Mouse (Mus musculus) embryonic facial prominence, embryonic 13.5 days (tissue): Measurements from ENCODE around the gene Muc3. TPM values are rescaled to one million over a fixed set of nuclear protein-coding genes. Genes with fewer than 3 reads are reported as not detected.
"Not testable (repeated sequence)": the region's sequence is repeated elsewhere in the genome, so short reads cannot be mapped to it uniquely, and the experiment has no call there.

Source experiments
- ATAC-seq: fragments of 200-750 bp; cut with Nextera tagmentation; 2 replicates; pipeline ENCODE4 v1.8.0; 2017; ENCODE audit warnings: low read depth; ENCODE audit not compliant: insufficient number of reproducible peaks, insufficient read depth, low FRiP score, low TSS enrichment
- H3K27ac ChIP-seq: fragments of 300-500 bp; sonication (generic); 2 replicates; pipeline ENCODE4 v1.5.1; 2015; ENCODE audit warnings: moderate library complexity, mild to moderate bottlenecking, inconsistent platforms
- H3K27me3 ChIP-seq: fragments of 300-500 bp; sonication (generic); 2 replicates; pipeline ENCODE4 v1.6.1; 2015; ENCODE audit warnings: mild to moderate bottlenecking, inconsistent platforms
- H3K36me3 ChIP-seq: fragments of 300-500 bp; sonication (generic); 2 replicates; pipeline ENCODE4 v1.6.1; 2015; ENCODE audit warnings: mild to moderate bottlenecking, inconsistent platforms
- H3K4me1 ChIP-seq: fragments of 300-500 bp; sonication (generic); 2 replicates; pipeline ENCODE4 v1.6.1; 2015; ENCODE audit warnings: inconsistent platforms
- H3K4me2 ChIP-seq: fragments of 300-500 bp; sonication (generic); 2 replicates; pipeline ENCODE4 v1.6.1; 2015; ENCODE audit warnings: moderate library complexity, mild to moderate bottlenecking, inconsistent platforms
- H3K4me3 ChIP-seq: fragments of 300-500 bp; sonication (generic); 2 replicates; pipeline ENCODE4 v1.5.1; 2015; ENCODE audit warnings: mild to moderate bottlenecking, inconsistent platforms
- H3K9ac ChIP-seq: fragments of 300-500 bp; sonication (generic); 2 replicates; pipeline ENCODE4 v1.6.1; 2015; ENCODE audit warnings: mild to moderate bottlenecking, inconsistent platforms
- H3K9me3 ChIP-seq: fragments of 300-500 bp; sonication (generic); 2 replicates; pipeline ENCODE4 v1.6.1; 2016; ENCODE audit warnings: inconsistent platforms
- WGBS: fragments of 180-500 bp; shearing (Covaris S2); methylation state at CpG from one replicate; pipeline ENCODE4 v1.1.7; 2015; ENCODE audit warnings: mixed read lengths; 5-methylcytosine and 5-hydroxymethylcytosine counted together
- polyA plus RNA-seq: library from polyadenylated mRNA; unstranded; fragments of >200 nt; fragmentation: Nextera tagmentation; extraction: Ambion mirVana; gene quantifications from 2 replicates; pipeline ENCODE4 v1.2.1, GENCODE M21; 2015

The Muc3 gene
- polyA plus RNA-seq, 1 experiment from 2014 or later: not detected

GRCm38 (mm10) chr5:137121280-137121679 lies 27.8 kb downstream of the Muc3 start:
- no peak for ATAC-seq
- 71% methylated on average over 4 of the region's 4 CpGs for WGBS
- H3K36me3 ChIP-seq: no peaks in the 10 kb centered on the region
- no peak overlapping the region for H3K27ac ChIP-seq
- no peak overlapping the region for H3K9ac ChIP-seq
- H3K9me3 ChIP-seq: no peaks in the 10 kb centered on the region
- H3K4me1 ChIP-seq: peaks cover 13% of the 10 kb centered on the region; the same call in 1 of the 2 replicates
- no peaks in the 10 kb centered on the region for H3K27me3 ChIP-seq
- no peak overlapping the region for H3K4me3 ChIP-seq
- H3K4me2 ChIP-seq: no peak overlapping the region

- Histone ChIP-seq H3K27me3 (no peaks in the 10 kb centered on the region), H3K4me1 (peaks cover 25% of the 10 kb centered on the region), H3K36me3 (peaks cover 9% of the 10 kb centered on the region), H3K9ac (no peak overlapping the region), H3K4me3 (no peak overlapping the region), H3K4me2 (no peak overlapping the region), H3K27ac (no peak overlapping the region), H3K9me3 (no peaks in the 10 kb centered on the region)
- 72% methylated on average over 4 of the region's 4 CpGs for WGBS
- no peak for ATAC-seq
Observed at GRCm38 (mm10) chr5:137118878-137119277, 30.2 kb downstream of the Muc3 start.

GRCm38 (mm10) chr5:137117994-137118393 lies 31.1 kb downstream of the Muc3 start:
- not testable (repeated sequence) for ATAC-seq, H3K27me3 ChIP-seq, H3K4me2 ChIP-seq, H3K4me3 ChIP-seq, H3K9ac ChIP-seq, H3K9me3 ChIP-seq, H3K27ac ChIP-seq
- peaks cover 18% of the 10 kb centered on the region for H3K36me3 ChIP-seq
- peaks cover 25% of the 10 kb centered on the region for H3K4me1 ChIP-seq
- WGBS: 85% methylated on average over 3 of the region's 3 CpGs

GRCm38 (mm10) chr5:137116987-137117386 lies 32.1 kb downstream of the Muc3 start:
- no peak overlapping the region for H3K4me3 ChIP-seq
- H3K27ac ChIP-seq: no peak overlapping the region
- H3K36me3 ChIP-seq: peaks cover 25% of the 10 kb centered on the region
- no peaks in the 10 kb centered on the region for H3K9me3 ChIP-seq
- peaks cover 17% of the 10 kb centered on the region for H3K4me1 ChIP-seq
- H3K27me3 ChIP-seq: no peaks in the 10 kb centered on the region
- no peak overlapping the region for H3K9ac ChIP-seq
- ATAC-seq: no peak
- peak overlapping the region; percentile 80; the same call in 1 of the 2 replicates for H3K4me2 ChIP-seq
- WGBS: 72% methylated on average over 2 of the region's 2 CpGs

- Histone ChIP-seq H3K9ac (peak within 1 kb of the TSS; percentile 84), H3K4me3 (peak within 1 kb of the TSS; percentile 61), H3K36me3 (peaks cover 25% of the 10 kb centered on the region), H3K4me2 (peak within 1 kb of the TSS; percentile 80), H3K27ac (peak within 1 kb of the TSS; percentile 62), H3K4me1 (peaks cover 17% of the 10 kb centered on the region), H3K9me3 (no peaks in the 10 kb centered on the region), H3K27me3 (no peaks in the 10 kb centered on the region)
- peak; percentile 63; the same call in 1 of the 2 replicates for ATAC-seq
- 9% methylated on average over 29 of the region's 29 CpGs for WGBS
Observed at GRCm38 (mm10) chr5:137115866-137116847, 33.0 kb downstream of the Muc3 start, which contains the start of gene Trim56. TSS of gene Trim56 (minus strand) at chr5:137116209.

GRCm38 (mm10) chr5:137114891-137115561 lies 34.1 kb downstream of the Muc3 start:
- Histone ChIP-seq H3K9ac (peak overlapping the region; percentile 84), H3K4me3 (peak overlapping the region; percentile 61), H3K27ac (no peak overlapping the region), H3K4me2 (peak overlapping the region; percentile 80), H3K9me3 (no peaks in the 10 kb centered on the region), H3K4me1 (peaks cover 17% of the 10 kb centered on the region), H3K36me3 (peaks cover 25% of the 10 kb centered on the region), H3K27me3 (no peaks in the 10 kb centered on the region)
- no peak for ATAC-seq
- 77% methylated on average over 9 of the region's 9 CpGs for WGBS

GRCm38 (mm10) chr5:137111542-137112408 lies 37.3 kb downstream of the Muc3 start:
- WGBS: 72% methylated on average over 5 of the region's 5 CpGs
- no peak for ATAC-seq
- peaks cover 25% of the 10 kb centered on the region for H3K36me3 ChIP-seq
- H3K9me3 ChIP-seq: no peaks in the 10 kb centered on the region
- no peaks in the 10 kb centered on the region for H3K27me3 ChIP-seq
- H3K4me3 ChIP-seq: no peak overlapping the region
- no peak overlapping the region for H3K4me2 ChIP-seq
- H3K27ac ChIP-seq: no peak overlapping the region
- no peak overlapping the region for H3K9ac ChIP-seq
- H3K4me1 ChIP-seq: peaks cover 24% of the 10 kb centered on the region

GRCm38 (mm10) chr5:137110863-137111262 lies 38.3 kb downstream of the Muc3 start:
- Histone ChIP-seq H3K27ac (no peak overlapping the region), H3K4me2 (no peak overlapping the region), H3K9ac (no peak overlapping the region), H3K9me3 (no peaks in the 10 kb centered on the region), H3K36me3 (peaks cover 25% of the 10 kb centered on the region), H3K4me1 (peaks cover 17% of the 10 kb centered on the region), H3K4me3 (no peak overlapping the region), H3K27me3 (no peaks in the 10 kb centered on the region)
- 87% methylated on average over 12 of the region's 12 CpGs for WGBS
- no peak for ATAC-seq

- no peak for ATAC-seq
- peaks cover 25% of the 10 kb centered on the region for H3K36me3 ChIP-seq
- H3K4me2 ChIP-seq: no peak overlapping the region
- H3K9me3 ChIP-seq: no peaks in the 10 kb centered on the region
- peaks cover 11% of the 10 kb centered on the region for H3K4me1 ChIP-seq
- 52% methylated on average over 25 of the region's 25 CpGs for WGBS
- H3K27me3 ChIP-seq: no peaks in the 10 kb centered on the region
- H3K9ac ChIP-seq: no peak overlapping the region
- no peak overlapping the region for H3K27ac ChIP-seq
- no peak overlapping the region for H3K4me3 ChIP-seq
Observed at GRCm38 (mm10) chr5:137109941-137110593, 39.1 kb downstream of the Muc3 start.

GRCm38 (mm10) chr5:137108111-137108510 lies 41.0 kb downstream of the Muc3 start:
- H3K36me3 ChIP-seq: peaks cover 8% of the 10 kb centered on the region
- peaks cover 10% of the 10 kb centered on the region for H3K4me1 ChIP-seq
- H3K27me3 ChIP-seq: no peaks in the 10 kb centered on the region
- no peaks in the 10 kb centered on the region for H3K9me3 ChIP-seq
- WGBS: 47% methylated on average over 6 of the region's 6 CpGs
- no peak overlapping the region for H3K4me2 ChIP-seq
- H3K4me3 ChIP-seq: no peak overlapping the region
- no peak overlapping the region for H3K27ac ChIP-seq
- no peak for ATAC-seq
- no peak overlapping the region for H3K9ac ChIP-seq
